In genomic region chr11:78826442-78827013, GRCm38 (mm10) we compare ENCODE assay signal across 8 mouse cellular contexts. TPM values are rescaled to one million over a fixed set of nuclear protein-coding genes. Genes with fewer than 3 reads are reported as not detected.
DNase-seq lines count a peak whose midpoint lies in the region; ATAC-seq and TF ChIP-seq lines count a peak whose summit lies in the region.

TSS of gene Lyrm9 (plus strand) at chr11:78826584.

- H3K4me3 ChIP-seq in hindbrain, embryonic 14.5 days (replicated peaks; ENCODE audit: low read length) = peak within 1 kb of the TSS; percentile 64

- H3K9ac ChIP-seq in hindbrain, embryonic 14.5 days = peak within 1 kb of the TSS; percentile 68

- no peak for DNase-seq in Patski (ENCODE audit: low read depth, low spot score)
- peak; percentile 99 for DNase-seq in cerebellum, postnatal 14 days
- DNase-seq in frontal cortex, postnatal 25 days (ENCODE audit: low spot score in 2 of 2) = peak; percentile 86 to 94
- peak; percentile 96 for DNase-seq in hindbrain, embryonic 14.5 days (ENCODE audit: low spot score)
- peak; percentile 94 to 97 for DNase-seq in layer of hippocampus, postnatal 36 days
- peak; percentile 95 for DNase-seq in lung, postnatal 36 days
- DNase-seq in retina, postnatal 1 day = peak; percentile 95
- DNase-seq in urinary bladder, adult 2 months (ENCODE audit: low spot score) = peak; percentile 100

- no peaks in the 10 kb centered on the region for H3K36me3 ChIP-seq in hindbrain, embryonic 14.5 days (replicated peaks; ENCODE audit: control insufficient read depth, insufficient read depth)

- peak; percentile 99 for TF ChIP-seq CTCF in Patski (IDR thresholded peaks at IDR 0.05)

- peaks cover 26% of the 10 kb centered on the region; the same call in 1 of the 2 replicates for H3K4me1 ChIP-seq in hindbrain, embryonic 14.5 days (replicated peaks; ENCODE audit: control insufficient read depth, insufficient read depth, low read length)

- H3K27me3 ChIP-seq in Patski = no peaks in the 10 kb centered on the region
- no peaks in the 10 kb centered on the region for H3K27me3 ChIP-seq in hindbrain, embryonic 14.5 days (ENCODE audit: control insufficient read depth, insufficient read depth, low read length)

- POLR2A ChIA-PET in Patski (lab: Charles Lee) = no interaction called here

- CTCF ChIA-PET in Patski (lab: Charles Lee) = interaction anchor here (1.6 to 2.2 kb wide), 2 partner anchors 130 to 267 kb away, joined by 4 to 5 read pairs; no protein-coding TSS in a partner anchor

- H3K27ac ChIP-seq in hindbrain, embryonic 14.5 days = peak within 1 kb of the TSS; percentile 82

- under 1% methylated on average over 50 of the region's 51 CpGs for WGBS in hindbrain, embryonic 14.5 days

- peak; percentile 74 for ATAC-seq in Patski
- ATAC-seq in hindbrain, embryonic 14.5 days (ENCODE audit: low FRiP score) = peak; percentile 87

- H3K4me2 ChIP-seq in hindbrain, embryonic 14.5 days (replicated peaks) = peak within 1 kb of the TSS; percentile 63

- in situ Hi-C loops in Patski (cut with MboI; ENCODE audit: low pct_unique_long_range_greater_than_20kb) = loop anchor here (5.0 kb wide), 1 partner anchor 264 kb away; no protein-coding TSS in a partner anchor

- H3K9me3 ChIP-seq in hindbrain, embryonic 14.5 days (ENCODE audit: control insufficient read depth, low read length) = no peaks in the 10 kb centered on the region

RNA-seq across cellular contexts. Expression of gene Lyrm9, which starts in this region (rescaled TPM):
- 15.2 TPM for polyA plus RNA-seq in Patski (2021)
- polyA plus RNA-seq in hindbrain, embryonic 14.5 days (2014; fragmentation: Nextera tagmentation; extraction: Ambion mirVana) = 32.3 and 35.7 TPM in 2 replicates
- total RNA-seq in layer of hippocampus, postnatal 36 days (2021) = 10 to 100 TPM; 14.9 to 22.3 TPM
- polyA plus RNA-seq in urinary bladder, adult 2 months (2012; rRNA removed) = 13.9 and 21.3 TPM in 2 replicates
